Mouse (Mus musculus): ENCODE results near the gene Meltf.

The Meltf gene

GRCm38 (mm10) chr16:31896971-31897774, 18.6 kb downstream of the Meltf start:
- no peak for DNase-seq

GRCm38 (mm10) chr16:31898546-31899326, 20.1 kb downstream of the Meltf start:
- peak; percentile 89 for DNase-seq

GRCm38 (mm10) chr16:31901886-31902285, 23.3 kb downstream of the Meltf start:
- DNase-seq: no peak

- no peak for DNase-seq
Measured at GRCm38 (mm10) chr16:31903239-31903638, 24.6 kb downstream of the Meltf start.

GRCm38 (mm10) chr16:31905331-31905730, 26.7 kb downstream of the Meltf start:
- no peak for DNase-seq

GRCm38 (mm10) chr16:31905891-31906825, 27.5 kb downstream of the Meltf start:
- no peak for DNase-seq

- DNase-seq: peak; percentile 95
Measured at GRCm38 (mm10) chr16:31906896-31907295, 28.3 kb downstream of the Meltf start.

GRCm38 (mm10) chr16:31908959-31909358, 30.3 kb downstream of the Meltf start:
- no peak for DNase-seq

- no peak for DNase-seq
Measured at GRCm38 (mm10) chr16:31910281-31910847, 31.8 kb downstream of the Meltf start.

- no peak for DNase-seq
Measured at GRCm38 (mm10) chr16:31917776-31918175, 39.2 kb downstream of the Meltf start.

- DNase-seq: peak; percentile 93
Measured at GRCm38 (mm10) chr16:31918248-31918724, 39.7 kb downstream of the Meltf start.

GRCm38 (mm10) chr16:31924368-31924767, 45.8 kb downstream of the Meltf start:
- no peak for DNase-seq

- DNase-seq: no peak
Measured at GRCm38 (mm10) chr16:31926091-31926490, 47.5 kb downstream of the Meltf start.

- peak; percentile 91 for DNase-seq
Measured at GRCm38 (mm10) chr16:31926547-31927182, 48.1 kb downstream of the Meltf start.

- no peak for DNase-seq
Measured at GRCm38 (mm10) chr16:31927412-31927811, 48.8 kb downstream of the Meltf start.

GRCm38 (mm10) chr16:31931330-31931729, 52.7 kb downstream of the Meltf start:
- DNase-seq: no peak

GRCm38 (mm10) chr16:31932255-31932654, 53.6 kb downstream of the Meltf start:
- no peak for DNase-seq

GRCm38 (mm10) chr16:31932840-31933697, 54.5 kb downstream of the Meltf start:
- peak; percentile 99 for DNase-seq

GRCm38 (mm10) chr16:31933751-31934549, 55.3 kb downstream of the Meltf start, which contains the start of gene Pigz:
Gene Pigz, plus strand, starts transcription at chr16:31933851.
- DNase-seq: peak; percentile 97

- DNase-seq: peak; percentile 91
Measured at GRCm38 (mm10) chr16:31934550-31935010, 56.0 kb downstream of the Meltf start.
